Mouse (Mus musculus) heart, postnatal 0 days (tissue): ENCODE measurements around the gene Dnah7b.

ENCODE experiments used
- CTCF ChIP-seq: IDR thresholded peaks from 2 replicates; pipeline ENCODE4 v1.5.1; 2016; ENCODE audit warnings: antibody characterized with exemption, control low read depth, low read depth
- EP300 ChIP-seq: IDR thresholded peaks from 2 replicates; pipeline ENCODE4 v1.6.1; 2016; ENCODE audit warnings: antibody characterized with exemption, low read depth

DNA sequence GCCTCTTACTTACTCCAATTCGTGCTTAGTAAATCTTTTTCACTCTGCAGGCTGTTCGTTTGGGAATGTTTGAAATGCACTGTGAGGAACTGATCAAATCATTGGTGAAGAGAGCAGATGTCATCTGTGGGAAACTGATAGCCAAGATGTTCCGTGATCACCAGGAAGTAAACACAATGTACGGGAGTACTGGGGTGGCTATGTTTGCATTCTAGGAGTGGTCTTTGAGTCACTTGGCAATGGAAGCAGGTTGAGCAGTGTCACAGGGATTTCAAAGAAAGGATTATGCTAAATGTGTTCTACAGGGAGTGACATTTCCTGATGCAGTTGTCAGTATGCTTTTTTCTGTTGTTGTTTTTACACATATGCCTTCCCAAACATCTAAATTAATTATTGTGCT lies 61.9 kb downstream of the Dnah7b start:
- TF ChIP-seq CTCF (no peak), EP300 (no peak)
